Mouse (Mus musculus): ENCODE results near the gene Fam45a.
A peak's percentile ranks its signal among the peaks of the same experiment; 100 is the strongest.

Fam45a gene

DNA sequence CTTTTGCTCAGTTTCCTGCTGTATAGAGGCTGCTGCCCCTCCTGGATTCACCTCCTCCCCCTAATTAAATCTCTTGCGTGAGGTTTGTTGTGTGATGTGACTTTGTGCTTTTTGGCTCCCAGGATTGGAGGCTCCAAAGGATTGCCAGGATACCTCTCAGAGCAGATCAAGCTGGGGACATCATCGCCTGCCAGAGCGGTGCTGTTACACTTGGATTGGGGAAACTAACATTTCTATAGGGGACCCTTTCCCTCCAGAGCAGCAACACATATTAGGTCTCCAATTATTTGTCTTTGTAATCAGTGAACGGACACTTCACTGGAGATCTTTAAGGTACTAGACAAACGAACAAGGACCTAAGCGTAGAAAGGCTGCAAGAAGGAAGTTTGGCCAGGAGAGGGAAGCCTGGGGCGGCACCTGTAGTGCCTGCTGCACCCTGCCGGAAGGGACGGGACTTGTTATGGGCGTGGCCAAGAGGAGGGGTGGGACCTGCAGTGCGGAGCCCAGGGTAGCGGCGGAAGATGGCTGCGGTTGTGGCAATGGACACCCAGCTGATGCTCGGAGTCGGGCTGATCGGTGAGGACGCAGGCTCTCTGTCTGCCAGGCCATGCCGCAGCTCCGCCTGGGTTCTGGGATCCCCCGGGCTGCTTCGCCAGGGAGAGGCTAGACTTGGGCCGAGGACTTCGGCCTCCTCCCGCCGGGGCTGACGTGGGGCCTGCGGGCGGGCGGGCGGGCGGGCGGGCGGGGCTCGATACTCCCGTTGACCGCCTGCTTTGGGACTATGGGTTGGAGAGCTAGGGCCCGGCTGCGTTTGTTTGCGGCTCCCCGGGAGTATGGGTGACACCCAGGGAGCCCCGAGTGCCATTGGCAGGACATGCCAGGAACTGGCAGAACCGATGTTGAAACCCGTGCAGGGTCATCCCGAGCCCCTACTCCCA lies at the start of gene Fam45a:
TSS of gene Fam45a (plus strand) at position 488 of the 938 bp plus-strand sequence.
- DNase-seq (ENCODE audit: low read depth, low spot score) = peak; percentile 89

DNA sequence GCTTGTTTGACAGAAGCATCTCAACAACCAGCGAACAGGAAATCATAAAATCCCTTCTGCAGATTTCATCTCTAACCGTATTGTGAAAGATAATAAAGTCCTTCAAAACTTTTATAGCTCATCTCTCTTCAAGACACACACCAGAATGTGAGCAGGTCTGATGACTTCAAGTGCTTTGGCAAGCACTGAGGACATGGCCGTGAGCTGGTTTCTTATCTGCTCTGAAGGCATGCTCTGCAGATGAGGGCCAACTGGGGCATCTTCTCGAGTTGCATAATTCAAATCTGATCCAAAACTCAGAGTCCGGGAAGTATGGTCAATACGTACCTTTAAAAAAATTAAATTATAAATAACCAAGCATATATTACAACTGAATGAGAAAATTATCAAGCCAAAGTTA lies 38.0 kb upstream of the Fam45a start:
- no peak for DNase-seq (ENCODE audit: low read depth, low spot score)

DNA sequence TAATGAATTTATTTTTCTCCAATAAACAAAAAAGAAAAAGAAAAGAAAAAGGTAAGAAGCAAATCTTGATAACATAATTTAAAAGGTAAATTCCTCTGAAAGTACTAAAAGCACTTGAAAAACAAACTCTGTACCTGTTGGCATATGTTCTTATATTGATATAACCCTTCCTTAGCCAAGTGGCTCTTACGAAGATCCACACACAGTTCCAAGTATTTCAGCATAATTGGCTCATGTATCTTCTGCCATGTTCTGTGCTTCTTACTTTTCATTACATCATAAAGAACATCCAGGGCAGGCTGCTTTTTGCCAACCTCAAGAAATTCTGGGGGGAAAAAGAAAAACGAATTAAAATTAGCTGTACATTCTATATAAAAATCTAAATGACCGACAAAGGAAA lies 29.4 kb upstream of the Fam45a start:
- no peak for DNase-seq (ENCODE audit: low read depth, low spot score)

DNA sequence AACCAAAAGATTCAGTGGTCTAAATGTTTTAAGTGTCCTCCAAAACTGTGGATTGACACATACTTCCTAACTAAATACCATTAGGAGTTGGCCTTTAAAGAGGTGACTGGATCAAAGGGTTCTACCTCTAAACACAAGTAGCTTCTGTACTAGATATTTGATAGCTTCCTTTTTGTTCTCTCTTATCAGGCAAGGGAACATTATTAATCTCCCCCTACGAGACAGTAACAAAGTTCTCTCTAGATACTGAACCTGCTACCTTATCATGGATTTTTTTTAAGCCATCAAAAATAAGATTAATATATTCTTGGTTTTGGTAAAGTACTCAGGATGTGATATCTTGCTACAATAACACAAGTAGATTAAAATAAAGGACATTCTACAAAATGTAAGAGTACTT lies 26.7 kb upstream of the Fam45a start:
- no peak for DNase-seq (ENCODE audit: low read depth, low spot score)

DNA sequence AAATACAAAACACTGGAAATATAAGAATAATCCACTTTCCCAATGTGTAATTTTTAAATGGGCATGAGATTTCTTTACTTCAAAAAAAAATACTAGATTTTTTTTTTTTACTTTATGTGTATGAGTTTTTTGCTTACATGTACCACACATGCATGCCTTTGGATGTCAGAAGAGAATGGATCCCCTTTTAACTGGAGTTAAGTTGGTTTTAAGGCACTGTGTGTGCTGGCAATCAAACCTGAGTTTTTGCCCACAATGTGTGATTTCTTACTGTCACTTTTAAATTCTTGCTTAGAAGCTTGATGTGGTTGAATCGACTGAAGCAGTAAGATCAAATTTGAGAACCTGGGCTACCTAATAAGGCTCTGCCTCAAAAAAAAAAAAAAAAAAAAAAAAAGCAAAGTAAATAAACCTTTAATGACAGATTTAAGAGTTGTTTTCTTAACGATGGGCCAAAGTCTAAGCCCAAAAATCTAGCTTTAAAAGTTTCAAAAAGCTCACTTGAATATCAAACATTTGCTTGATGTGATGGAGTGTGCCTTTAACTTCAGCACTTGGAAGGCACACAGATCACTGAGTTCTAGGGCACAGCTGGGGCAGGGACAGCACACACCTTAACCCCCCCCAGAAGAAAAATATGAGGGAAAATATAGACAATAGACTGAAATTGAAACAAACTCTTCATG lies 23.8 kb upstream of the Fam45a start:
- no peak for DNase-seq (ENCODE audit: low read depth, low spot score)

DNA sequence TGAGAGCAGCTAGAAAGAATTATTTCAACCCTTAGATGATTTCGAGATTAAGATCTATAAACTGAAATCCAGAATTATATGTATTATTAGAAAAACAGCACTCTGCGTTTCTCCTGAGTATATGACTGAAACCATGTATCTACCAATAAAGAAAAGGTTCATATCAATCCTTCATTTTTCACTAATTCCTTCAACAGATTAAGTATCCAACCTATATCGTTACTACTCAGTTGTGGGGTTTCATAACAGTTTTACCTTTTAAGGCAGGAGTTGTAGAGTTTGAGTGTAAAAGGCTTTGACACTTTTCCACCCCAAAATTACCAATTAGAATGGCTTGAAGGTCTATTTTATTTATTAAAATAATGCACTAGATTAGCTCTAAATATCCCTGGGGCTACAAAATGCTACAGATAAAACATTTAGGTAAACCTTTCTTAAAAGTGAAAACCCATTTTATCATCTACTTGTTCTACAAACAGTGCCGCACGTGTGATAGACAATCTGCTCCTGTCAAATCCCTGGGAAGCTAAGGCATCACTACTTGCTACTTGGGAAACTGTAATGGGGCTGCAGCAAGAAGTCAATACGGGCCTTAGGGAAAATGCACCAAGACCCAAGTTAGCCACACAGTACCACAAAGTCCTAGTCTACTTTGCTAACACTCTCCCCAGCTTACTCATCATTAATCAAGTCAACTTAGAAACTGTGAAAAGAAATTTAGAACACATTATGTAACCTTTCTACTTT lies 23.0 kb upstream of the Fam45a start:
- DNase-seq (ENCODE audit: low read depth, low spot score) = no peak

DNA sequence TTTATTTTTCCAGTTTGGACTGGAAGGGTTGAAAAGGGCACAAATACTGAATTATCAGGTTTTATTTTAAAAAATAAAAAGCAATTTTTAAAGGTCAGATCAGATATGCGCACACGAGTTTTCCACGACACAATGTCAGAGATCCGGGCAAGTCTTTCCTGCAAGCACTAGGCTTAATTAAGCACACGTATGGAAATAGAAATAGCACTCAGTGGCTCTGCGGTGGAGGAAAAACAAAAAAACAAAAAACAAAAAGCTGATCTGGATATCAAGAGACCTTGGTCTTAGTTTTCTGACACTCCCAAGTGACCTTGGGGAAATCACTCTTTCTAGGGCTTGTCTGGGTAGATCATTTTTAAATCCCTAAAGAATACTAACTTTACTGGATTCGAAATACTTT lies 21.9 kb upstream of the Fam45a start:
- DNase-seq (ENCODE audit: low read depth, low spot score) = no peak

DNA sequence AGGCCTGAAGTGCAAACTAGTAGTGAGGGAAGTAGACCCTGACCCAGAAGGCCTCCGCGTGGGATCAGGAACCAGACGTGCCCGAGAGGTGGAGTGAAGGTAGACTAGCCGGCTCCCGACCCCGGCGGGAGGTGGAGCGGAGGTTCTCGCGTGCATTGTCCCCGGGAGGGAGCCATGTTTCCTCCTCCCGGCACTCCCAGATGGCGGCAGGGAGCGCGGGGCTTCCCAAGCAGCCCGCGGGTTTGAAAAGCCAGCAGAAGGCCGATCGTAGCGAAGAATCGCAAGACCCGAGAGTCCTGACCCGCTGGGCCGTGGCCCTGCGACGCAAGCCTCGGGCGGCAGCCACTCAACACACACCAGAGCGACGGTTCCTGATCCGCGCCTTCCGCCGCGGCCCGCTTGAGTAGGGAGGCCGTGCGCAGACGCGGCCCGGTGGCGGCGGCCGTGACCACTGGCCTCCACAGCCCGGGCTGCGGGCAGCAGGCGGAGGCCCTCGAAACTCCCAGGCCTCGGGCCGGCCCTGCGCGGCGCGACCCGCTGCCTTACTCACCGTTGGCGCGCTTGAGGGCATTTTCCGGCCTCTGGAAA lies 21.4 kb upstream of the Fam45a start:
- DNase-seq (ENCODE audit: low read depth, low spot score) = no peak

DNA sequence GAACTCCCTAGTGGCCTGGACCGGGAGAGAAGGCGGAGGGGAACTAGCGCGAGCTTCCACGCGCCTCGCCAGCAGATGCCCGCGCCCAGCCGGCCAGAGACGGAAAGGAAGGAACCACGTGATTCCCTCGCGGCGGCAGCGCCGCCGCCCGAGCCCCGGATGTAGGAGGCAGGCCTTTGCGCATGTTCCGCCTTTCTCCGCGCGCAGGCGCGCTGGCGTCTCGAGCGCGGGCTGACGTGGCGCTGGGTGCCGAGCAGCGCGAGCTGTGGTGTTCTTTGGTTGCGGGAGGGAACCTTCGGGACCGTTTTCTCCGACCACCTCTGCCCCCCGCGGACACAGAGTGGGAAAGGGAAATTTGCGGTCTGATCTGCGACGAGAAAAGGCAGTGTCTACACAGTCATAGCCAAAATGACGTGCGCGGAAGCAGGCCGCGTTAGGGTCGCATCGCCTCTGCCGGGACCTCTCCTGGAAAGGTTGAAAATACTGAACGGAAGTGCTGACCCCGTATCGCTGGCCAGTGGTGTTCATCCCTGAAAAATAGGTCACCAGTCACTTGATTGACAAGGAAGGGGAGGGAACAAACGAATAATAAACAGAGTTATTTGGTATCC lies 20.7 kb upstream of the Fam45a start, which contains the start of gene Eif3a:
TSS of gene Eif3a (minus strand) at position 108 of the 611 bp plus-strand sequence.
- peak; percentile 78 for DNase-seq (ENCODE audit: low read depth, low spot score)

DNA sequence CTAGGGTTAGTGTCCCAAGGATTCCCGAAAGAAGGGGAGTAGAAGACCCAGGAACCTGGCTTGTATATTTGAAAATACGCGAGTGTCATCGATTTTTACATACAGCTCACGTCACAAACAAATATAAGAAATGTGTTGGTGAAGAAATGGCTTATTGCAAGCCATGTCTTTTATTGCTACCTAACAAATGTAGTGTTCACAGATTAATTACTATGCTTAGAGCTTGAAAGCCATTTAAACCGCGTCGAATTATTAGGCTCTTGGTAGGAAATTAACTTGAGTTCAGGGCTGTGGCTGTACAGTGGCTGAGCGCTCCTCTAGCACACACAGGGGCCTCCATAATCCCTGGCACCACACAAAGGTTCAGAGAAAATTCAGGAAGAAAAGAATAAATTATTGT lies 20.2 kb upstream of the Fam45a start:
- no peak for DNase-seq (ENCODE audit: low read depth, low spot score)

DNA sequence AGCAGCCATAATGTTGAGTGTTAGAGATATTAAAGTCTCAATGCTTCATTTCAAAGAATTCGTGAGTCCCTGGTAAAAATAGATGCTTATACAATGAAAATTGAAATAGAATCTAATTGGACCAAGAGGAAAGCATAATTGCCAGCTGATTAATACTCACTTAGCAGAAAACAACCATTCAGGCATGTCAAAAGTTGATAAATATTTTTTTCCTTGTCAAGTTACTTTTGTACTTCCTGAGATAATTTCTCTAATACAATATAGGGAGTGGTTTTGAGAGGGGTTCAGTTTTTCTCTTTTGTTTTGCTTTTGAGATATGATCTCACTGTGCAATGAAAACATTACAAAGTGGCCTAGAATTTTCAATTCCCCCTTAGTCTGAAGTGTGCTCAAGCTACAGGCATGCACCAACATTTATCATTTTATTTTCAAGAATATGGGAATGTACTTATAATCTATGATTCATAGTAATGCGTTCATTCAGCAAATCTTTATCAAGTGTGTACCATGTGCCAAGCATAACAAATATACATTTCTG lies 18.1 kb upstream of the Fam45a start:
- no peak for DNase-seq (ENCODE audit: low read depth, low spot score)

DNA sequence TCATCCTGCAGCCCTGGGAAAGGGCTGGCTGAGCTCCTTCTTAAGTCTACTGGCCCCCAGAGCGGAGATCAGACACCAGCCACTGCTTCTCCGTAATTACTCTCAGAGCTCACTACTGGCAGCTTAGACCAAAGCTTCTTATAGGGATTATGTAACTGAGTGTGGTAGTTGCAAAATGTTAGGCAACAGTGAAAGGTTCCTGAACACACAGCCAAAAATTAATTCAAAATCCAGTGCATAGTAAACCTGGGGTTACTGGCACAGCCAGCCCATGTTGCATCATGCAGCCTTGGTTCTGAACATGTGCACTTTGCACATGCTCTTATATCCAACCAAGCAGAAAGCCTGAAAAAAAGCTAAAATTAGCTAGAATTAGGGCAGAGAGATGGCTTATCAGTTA lies 16.1 kb upstream of the Fam45a start:
- DNase-seq (ENCODE audit: low read depth, low spot score) = no peak

DNA sequence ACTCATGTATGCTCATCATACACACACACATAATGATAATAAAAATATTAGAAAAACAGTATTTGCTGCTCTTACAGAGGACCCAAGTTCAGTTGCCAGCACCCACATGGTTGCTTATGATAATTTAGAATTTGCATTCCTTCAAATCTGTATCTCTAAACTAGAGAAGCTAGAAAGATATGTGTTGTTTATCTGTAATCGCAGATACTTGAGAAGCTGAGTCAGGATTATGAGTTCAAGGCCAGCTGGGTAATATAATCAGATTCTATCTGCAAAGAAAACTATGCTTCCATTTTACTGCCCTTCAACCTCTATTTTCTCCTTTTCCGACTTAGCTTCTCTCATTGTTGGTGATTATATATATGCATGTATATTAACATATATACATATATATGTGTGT lies 14.0 kb upstream of the Fam45a start:
- no peak for DNase-seq (ENCODE audit: low read depth, low spot score)

DNA sequence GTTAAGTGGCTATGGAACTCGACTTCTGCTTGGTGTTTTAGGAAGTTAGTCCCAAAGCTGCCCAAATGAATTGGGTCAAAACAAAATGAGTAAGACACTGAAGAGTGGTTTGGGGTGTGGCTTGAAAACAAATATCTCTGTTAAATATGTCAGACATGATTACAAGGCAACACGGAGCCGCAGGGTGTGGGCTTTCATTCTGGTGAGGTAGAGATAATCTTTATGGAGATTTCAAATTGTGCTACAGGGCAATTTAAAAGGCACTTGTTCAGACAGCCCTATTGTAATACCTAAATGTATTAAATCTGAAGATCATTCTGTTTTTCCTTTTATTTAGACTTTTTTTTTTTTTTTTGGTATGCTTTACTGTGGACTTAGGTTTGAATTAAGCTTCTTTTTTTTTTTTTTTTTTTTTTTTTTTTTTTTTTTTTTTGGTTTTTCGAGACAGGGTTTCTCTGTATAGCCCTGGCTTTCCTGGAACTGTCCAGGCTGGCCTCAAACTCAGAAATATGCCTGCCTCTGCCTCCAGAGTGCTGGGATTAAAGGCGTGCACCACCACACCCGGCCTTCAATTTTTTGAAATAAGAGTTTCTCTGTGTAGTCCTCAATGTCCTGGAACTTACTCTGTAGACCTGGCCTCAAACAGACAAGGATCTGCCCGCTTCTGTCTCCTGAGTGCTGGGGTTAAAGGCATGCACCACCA lies 11.4 kb upstream of the Fam45a start:
- no peak for DNase-seq (ENCODE audit: low read depth, low spot score)

DNA sequence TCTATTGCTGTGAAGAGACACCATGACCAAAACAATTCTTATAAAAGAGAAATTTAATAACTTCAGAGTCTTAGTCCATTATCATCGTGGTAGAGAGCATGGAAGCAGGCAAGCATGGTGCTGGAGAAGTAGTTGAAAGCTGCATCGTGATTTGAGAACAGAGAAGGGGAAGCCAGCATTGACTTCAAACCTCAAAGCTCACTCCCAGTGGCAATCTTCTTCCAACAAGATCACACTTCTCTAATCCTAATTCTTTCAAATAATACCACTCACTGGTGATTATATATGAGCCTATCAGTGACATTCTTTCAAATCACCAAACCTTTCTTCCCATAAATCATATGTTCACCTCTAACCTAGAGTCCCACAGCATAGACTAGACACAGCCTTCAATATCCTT lies 6.5 kb upstream of the Fam45a start:
- no peak for DNase-seq (ENCODE audit: low read depth, low spot score)

DNA sequence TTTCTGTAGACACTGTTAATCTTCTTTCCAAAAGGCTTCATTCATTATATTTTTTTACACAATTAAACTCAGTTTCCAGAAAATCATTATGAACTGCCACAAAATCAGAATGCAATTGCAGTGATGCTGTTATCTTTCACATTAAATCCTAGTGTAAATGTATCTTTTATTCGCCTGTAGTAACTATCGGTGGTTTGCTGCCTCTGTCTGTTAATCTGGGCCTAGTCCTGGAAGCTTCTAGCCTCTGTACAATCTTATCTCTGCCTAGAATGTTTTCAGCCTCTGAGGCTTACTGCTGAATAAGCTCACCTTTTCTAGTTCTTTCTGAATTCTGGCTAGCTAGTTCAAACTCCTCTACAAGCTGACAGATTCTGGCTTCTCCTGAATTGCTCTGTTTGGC lies 1.5 kb upstream of the Fam45a start:
- DNase-seq (ENCODE audit: low read depth, low spot score) = no peak

DNA sequence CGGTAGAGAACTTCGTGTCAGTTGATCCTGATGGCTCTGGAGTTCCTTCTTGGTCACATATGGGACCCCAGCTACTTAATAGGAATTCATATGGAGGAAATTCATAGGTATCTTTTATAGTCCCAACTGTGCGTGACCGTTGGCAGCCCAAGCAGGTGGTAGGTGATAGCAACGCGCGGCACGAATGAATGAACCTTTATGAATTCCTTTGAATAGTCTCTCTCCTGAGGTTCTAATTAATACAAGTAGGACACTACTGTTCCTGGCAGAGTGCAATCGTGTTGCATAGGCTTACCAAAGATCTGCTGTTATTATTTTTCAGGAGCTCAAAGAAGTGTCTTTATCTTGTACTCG lies 628 bp downstream of the Fam45a start:
- DNase-seq (ENCODE audit: low read depth, low spot score) = no peak

DNA sequence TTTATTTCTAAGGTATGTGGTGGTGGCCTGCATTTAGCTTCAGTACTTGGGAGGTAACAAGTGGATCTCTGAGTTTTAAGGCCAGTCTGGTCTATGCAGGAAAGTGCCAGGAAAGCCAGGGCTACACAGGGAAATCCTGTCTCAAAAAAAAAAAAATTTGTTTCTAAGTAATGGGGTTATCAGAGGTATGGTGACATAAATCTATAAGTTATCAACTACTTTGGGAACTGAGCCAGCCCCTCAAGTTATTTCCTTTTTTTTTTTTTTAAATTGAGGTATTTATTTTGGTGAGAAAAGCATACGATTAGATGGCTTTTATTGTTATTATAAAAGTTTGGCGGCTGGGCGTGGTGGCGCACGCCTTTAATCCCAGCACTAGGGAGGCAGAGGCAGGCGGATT lies 1.7 kb downstream of the Fam45a start:
- DNase-seq (ENCODE audit: low read depth, low spot score) = no peak

DNA sequence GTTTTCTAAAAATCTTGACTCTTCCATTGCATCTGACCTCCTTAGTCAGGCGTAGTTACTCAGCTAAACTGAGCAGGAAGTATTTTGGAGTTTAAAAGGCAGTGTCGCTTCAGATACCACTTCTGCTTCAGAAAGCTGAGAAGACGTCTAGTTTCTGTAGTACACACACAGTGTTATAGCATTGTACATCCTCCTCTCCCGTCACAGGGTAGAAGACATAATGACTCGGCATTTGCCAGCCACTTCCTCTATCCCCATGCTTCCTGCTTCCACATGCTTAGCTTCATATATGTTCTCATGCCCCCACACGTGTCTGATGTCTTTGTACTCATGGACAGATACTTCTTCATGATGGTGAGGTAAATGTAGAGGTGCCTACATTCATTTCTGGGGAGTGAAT lies 7.3 kb downstream of the Fam45a start:
- no peak for DNase-seq (ENCODE audit: low read depth, low spot score)

DNA sequence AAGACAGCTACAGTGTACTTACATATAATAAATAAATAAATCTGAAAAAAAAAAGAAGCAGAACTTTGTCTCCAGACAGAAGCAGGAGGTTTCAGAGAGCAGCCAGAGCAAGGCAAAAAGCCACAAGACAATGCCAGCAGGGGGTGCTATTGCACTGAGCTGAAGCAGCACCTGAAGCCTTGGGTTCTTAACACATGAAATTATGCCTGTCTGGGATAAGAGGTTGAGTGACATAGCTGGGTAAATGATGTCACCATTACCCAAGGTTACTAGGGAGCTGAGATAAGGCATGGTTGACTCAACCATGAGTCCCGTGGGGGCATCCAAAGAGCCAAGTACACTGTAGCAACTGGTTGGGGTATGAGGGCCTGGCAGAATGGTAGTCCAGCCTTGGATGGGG lies 26.4 kb downstream of the Fam45a start:
- DNase-seq (ENCODE audit: low read depth, low spot score) = peak; percentile 23

DNA sequence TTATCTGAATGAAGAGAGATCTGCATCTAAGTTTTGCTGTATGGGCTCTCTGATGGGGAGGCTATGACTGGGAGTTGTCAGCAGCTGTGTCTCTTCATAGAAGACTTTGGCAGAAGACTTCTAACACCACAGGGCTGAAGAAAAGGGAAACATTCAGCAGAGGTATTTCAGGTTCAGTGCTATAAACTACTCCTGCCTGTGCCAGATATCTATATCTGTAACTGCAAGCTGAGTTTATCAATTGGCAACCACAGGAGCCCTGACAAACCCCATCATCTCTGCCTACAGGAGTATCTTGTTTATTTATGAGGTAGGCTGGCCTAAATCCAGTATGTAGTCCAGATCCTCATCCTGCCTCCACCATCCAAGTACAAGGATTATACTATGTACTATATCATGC lies 31.9 kb downstream of the Fam45a start:
- no peak for DNase-seq (ENCODE audit: low read depth, low spot score)

Data from telencephalon, adult 2 months (tissue).